Mouse (Mus musculus) right cerebral cortex, postnatal 4 days (tissue): Measurements from ENCODE around the gene Tle6.

Experiments
- DNase-seq: peaks from one replicate; pipeline ENCODE4 v3.0.0-alpha.2; 2022

The Tle6 gene

GRCm38 (mm10) chr10:81559627-81560539 is 41.0 kb downstream of the Tle6 start:
- DNase-seq: peak; percentile 68

- DNase-seq: peak; percentile 69
These were observed 41.7 kb downstream of the Tle6 start, which contains the start of gene Aes for GRCm38 (mm10) chr10:81559163-81559626. TSS of gene Aes (plus strand) at chr10:81559488.

GRCm38 (mm10) chr10:81557491-81557890 is 43.4 kb downstream of the Tle6 start:
- no peak for DNase-seq

- no peak for DNase-seq
These were observed 44.6 kb downstream of the Tle6 start for GRCm38 (mm10) chr10:81556282-81556681.

GRCm38 (mm10) chr10:81553807-81554755 is 46.8 kb downstream of the Tle6 start:
- no peak for DNase-seq

- peak; percentile 61 for DNase-seq
These were observed 47.6 kb downstream of the Tle6 start for GRCm38 (mm10) chr10:81553232-81553631.

- peak; percentile 86 for DNase-seq
These were observed 49.2 kb downstream of the Tle6 start for GRCm38 (mm10) chr10:81551597-81552102.

- DNase-seq: peak; percentile 62
These were observed 50.6 kb downstream of the Tle6 start for GRCm38 (mm10) chr10:81550257-81550656.

- DNase-seq: no peak
These were observed 51.9 kb downstream of the Tle6 start for GRCm38 (mm10) chr10:81548944-81549343.

GRCm38 (mm10) chr10:81546788-81547571 is 53.9 kb downstream of the Tle6 start:
- DNase-seq: no peak

- no peak for DNase-seq
These were observed 54.5 kb downstream of the Tle6 start for GRCm38 (mm10) chr10:81546332-81546731.

GRCm38 (mm10) chr10:81545161-81545747 is 55.6 kb downstream of the Tle6 start, which contains the start of gene Gna11:
TSS of gene Gna11 (minus strand) at chr10:81545190.
- DNase-seq: peak; percentile 100

- no peak for DNase-seq
These were observed 56.3 kb downstream of the Tle6 start for GRCm38 (mm10) chr10:81544296-81545160.

GRCm38 (mm10) chr10:81543633-81544032 is 57.2 kb downstream of the Tle6 start:
- DNase-seq: no peak

- no peak for DNase-seq
These were observed 58.0 kb downstream of the Tle6 start for GRCm38 (mm10) chr10:81542727-81543460.

GRCm38 (mm10) chr10:81541803-81542202 is 59.1 kb downstream of the Tle6 start:
- no peak for DNase-seq

GRCm38 (mm10) chr10:81541363-81541762 is 59.5 kb downstream of the Tle6 start:
- no peak for DNase-seq
